Mouse (Mus musculus) midbrain, embryonic 14.5 days (tissue): ENCODE measurements around the gene Crybg2. TPM values are rescaled to one million over a fixed set of nuclear protein-coding genes. Genes with fewer than 3 reads are reported as not detected.
A peak's percentile ranks its signal among the peaks of the same experiment; 100 is the strongest.

Source experiments
- ATAC-seq: fragments of 200-750 bp; cut with Nextera tagmentation; 2 replicates; pipeline ENCODE4 v1.8.0; 2017; ENCODE audit warnings: moderate number of reproducible peaks, moderate library complexity; ENCODE audit not compliant: low FRiP score, low TSS enrichment
- DNase-seq: peaks from one replicate; pipeline ENCODE4 v3.0.0-alpha.2; 2015
- H3K27ac ChIP-seq: fragments of 300-500 bp; sonication (generic); replicated peaks from 2 replicates; pipeline ENCODE4 v1.5.1; 2014; ENCODE audit warnings: mild to moderate bottlenecking, low read depth, low read length, moderate library complexity
- H3K27me3 ChIP-seq: fragments of 300-500 bp; sonication (generic); 2 replicates; pipeline ENCODE4 v1.6.1; 2014; ENCODE audit warnings: low read length, control low read depth, mixed read lengths; ENCODE audit not compliant: control insufficient read depth, insufficient read depth
- H3K36me3 ChIP-seq: fragments of 300-500 bp; sonication (generic); 2 replicates; pipeline ENCODE4 v1.6.1; 2014; ENCODE audit warnings: low read length, control low read depth; ENCODE audit not compliant: control insufficient read depth, insufficient read depth
- H3K4me1 ChIP-seq: fragments of 300-500 bp; sonication (generic); 2 replicates; pipeline ENCODE4 v1.6.1; 2014; ENCODE audit warnings: mild to moderate bottlenecking, antibody characterized with exemption, low read length, control low read depth; ENCODE audit not compliant: control insufficient read depth, insufficient read depth
- H3K4me2 ChIP-seq: fragments of 300-500 bp; sonication (generic); 2 replicates; pipeline ENCODE4 v1.6.1; 2014; ENCODE audit warnings: mild to moderate bottlenecking, low read length, moderate library complexity
- H3K4me3 ChIP-seq: fragments of 300-500 bp; sonication (generic); replicated peaks from 2 replicates; pipeline ENCODE4 v1.5.1; 2014; ENCODE audit warnings: low read depth, low read length
- H3K9ac ChIP-seq: fragments of 300-500 bp; sonication (generic); replicated peaks from 2 replicates; pipeline ENCODE4 v1.6.1; 2014; ENCODE audit warnings: mild to moderate bottlenecking, low read length, moderate library complexity
- H3K9me3 ChIP-seq: fragments of 300-500 bp; sonication (generic); 2 replicates; pipeline ENCODE4 v1.6.1; 2016; ENCODE audit warnings: low read length, control low read depth, mixed read lengths; ENCODE audit not compliant: control insufficient read depth
- WGBS: fragments of 180-500 bp; shearing (Covaris S2); extraction: QIAGEN DNeasy Blood & Tissue Kit; methylation state at CpG from one replicate; pipeline ENCODE4 v1.1.7; 2014; 5-methylcytosine and 5-hydroxymethylcytosine counted together
- polyA plus RNA-seq: library from polyadenylated mRNA; unstranded; fragments of >200 nt; fragmentation: Nextera tagmentation; extraction: Ambion mirVana; gene quantifications from 2 replicates; pipeline ENCODE4 v1.2.1, GENCODE M21; 2014

Gene Crybg2
- polyA plus RNA-seq, 1 experiment from 2014 or later = 1.8 TPM

DNA sequence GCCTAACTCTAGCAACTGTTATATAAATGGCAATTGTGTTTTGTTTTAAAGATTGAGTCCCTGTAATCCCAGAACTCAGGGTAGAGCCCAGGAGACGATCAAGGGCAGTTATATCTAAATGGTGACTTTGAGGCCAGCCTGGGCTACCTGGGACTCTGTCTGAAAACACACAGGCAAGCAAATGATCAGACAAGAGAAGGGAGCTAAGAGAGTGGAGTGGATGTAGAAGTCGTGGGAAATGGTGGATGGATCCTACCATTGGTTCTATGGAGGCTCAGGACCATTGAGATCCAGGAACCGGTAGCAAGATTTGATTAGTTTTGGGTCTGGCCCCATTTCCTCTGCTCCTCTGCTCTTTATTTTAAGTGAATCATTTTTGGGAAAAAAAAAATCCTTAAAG is 35.5 kb downstream of the Crybg2 start:
- WGBS = 85% methylated on average over 3 of the region's 3 CpGs
- no peaks in the 10 kb centered on the region for H3K36me3 ChIP-seq
- no peak for ATAC-seq
- H3K27ac ChIP-seq = no peak overlapping the region
- H3K9ac ChIP-seq = no peak overlapping the region
- no peaks in the 10 kb centered on the region for H3K4me1 ChIP-seq
- H3K9me3 ChIP-seq = no peaks in the 10 kb centered on the region
- no peaks in the 10 kb centered on the region for H3K27me3 ChIP-seq
- no peak for DNase-seq
- no peak overlapping the region for H3K4me2 ChIP-seq
- H3K4me3 ChIP-seq = no peak overlapping the region

DNA sequence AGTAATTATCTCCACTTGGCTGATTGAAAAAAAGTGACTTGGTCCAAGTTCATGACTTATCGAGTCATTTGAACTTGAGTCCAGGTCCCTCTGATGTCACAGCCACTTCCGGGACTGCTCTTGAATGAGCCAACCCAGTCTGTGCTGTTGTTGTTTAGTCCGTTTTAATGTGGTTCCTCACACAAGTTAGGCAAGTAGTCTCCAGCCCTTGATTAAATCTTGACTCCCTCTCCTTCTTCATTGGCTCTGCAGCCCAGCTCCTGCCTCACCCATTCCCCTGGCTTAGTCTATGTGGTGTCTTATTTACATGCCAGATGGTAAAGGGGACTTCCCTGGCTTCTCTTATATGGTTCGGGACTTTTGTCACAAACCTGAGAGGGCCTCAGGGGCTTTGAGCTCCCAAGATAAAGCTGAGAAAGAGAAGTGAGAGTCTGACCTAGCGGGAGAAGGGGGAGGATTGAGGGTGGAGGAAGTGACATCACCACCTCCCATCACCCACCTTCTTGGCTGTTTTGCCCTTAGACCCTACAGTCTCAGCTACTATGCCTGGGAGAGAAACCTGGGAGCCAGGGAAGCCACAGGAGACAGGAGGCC is 36.5 kb downstream of the Crybg2 start:
- DNase-seq (no peak), ATAC-seq (no peak)
- Histone ChIP-seq H3K9ac (no peak overlapping the region), H3K4me2 (no peak overlapping the region), H3K27me3 (no peaks in the 10 kb centered on the region), H3K36me3 (no peaks in the 10 kb centered on the region), H3K9me3 (no peaks in the 10 kb centered on the region), H3K27ac (no peak overlapping the region), H3K4me3 (no peak overlapping the region), H3K4me1 (no peaks in the 10 kb centered on the region)
- 87% methylated on average over 5 of the region's 5 CpGs for WGBS

DNA sequence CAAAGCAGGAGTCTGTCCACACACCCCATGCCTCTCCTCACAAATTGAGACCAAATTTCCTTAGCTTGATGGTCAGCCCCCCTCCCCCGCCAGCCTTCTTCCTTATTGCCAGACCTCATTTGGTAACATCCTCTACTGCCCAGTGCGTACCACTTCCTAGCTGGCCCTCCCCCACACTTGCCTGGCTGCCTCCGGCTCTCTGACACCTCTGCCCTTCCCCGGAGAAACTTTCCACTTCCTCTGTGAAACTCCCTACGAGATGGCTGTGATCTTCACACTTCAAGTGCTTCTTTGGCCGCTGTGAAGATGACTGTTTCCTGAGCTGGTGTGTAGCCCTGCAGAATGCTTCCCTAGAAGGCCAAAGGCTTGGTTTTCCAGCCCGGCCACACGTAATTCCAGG is 38.0 kb downstream of the Crybg2 start:
- 81% methylated on average over 8 of the region's 8 CpGs for WGBS
- Histone ChIP-seq H3K9me3 (no peaks in the 10 kb centered on the region), H3K9ac (no peak overlapping the region), H3K4me2 (no peak overlapping the region), H3K4me1 (no peaks in the 10 kb centered on the region), H3K4me3 (no peak overlapping the region), H3K36me3 (no peaks in the 10 kb centered on the region), H3K27ac (no peak overlapping the region), H3K27me3 (no peaks in the 10 kb centered on the region)
- DNase-seq (no peak), ATAC-seq (no peak)

DNA sequence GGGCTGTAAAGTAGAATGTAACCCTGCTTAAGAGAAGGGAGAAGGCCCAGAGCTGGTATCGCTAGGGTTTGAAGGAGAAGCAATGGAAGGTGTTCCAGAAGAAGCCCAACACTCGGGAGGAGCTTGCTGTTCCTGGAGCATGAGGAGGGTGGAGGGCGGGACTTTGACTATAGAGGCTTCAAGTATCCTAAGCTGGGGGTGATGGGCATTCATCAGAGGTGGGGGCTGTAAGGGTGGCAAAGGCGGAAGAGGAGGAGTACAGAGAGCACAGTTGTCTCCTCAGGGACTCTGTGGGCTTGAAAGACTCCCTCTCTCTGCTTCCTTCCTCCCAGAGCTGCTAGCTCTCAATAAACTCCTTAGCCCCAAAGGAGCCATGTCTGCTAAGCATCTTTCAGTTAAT is 39.6 kb downstream of the Crybg2 start:
- H3K27ac ChIP-seq = no peak overlapping the region
- no peaks in the 10 kb centered on the region for H3K36me3 ChIP-seq
- H3K4me2 ChIP-seq = no peak overlapping the region
- no peak overlapping the region for H3K4me3 ChIP-seq
- H3K9ac ChIP-seq = no peak overlapping the region
- ATAC-seq = no peak
- no peak for DNase-seq
- no peaks in the 10 kb centered on the region for H3K27me3 ChIP-seq
- H3K9me3 ChIP-seq = no peaks in the 10 kb centered on the region
- no peaks in the 10 kb centered on the region for H3K4me1 ChIP-seq
- WGBS = 79% methylated on average over 4 of the region's 4 CpGs

DNA sequence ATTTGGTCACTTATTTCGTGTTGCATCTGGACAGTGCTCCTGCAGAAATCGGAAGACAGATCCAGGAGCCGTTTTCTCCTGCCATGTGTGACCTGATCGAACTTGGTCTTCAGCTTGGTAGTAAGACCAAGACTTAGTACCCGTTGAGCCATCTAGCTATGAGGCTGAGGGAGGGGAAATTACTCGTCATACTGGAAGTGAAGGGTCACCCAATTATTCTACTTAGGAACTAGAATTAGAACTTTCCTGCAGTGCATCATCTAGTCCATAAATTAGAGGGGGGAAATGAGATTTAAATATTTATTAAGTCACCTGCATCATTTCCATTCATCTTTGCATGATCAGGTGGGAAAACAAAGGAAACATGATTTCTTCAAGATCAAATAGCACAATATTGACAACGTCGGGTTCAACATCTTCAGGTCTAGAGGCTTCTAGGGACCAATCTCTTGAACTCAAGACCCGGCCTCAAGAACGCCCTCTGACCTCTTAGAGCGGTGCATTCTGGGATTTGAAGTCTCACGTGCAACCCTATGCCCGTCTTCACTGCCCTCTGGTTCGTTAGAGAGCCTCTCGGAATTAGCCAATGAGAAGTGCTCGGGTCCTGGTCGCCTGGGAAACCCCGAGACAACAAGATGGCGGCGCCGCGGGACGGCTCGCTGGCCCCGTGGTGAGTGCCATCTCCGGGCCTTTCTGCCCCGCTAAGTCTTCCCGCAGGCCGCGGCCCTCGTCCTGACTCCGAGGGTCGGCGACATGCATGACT is 41.5 kb downstream of the Crybg2 start, which contains the start of gene Ubxn11:
Gene Ubxn11 (plus strand): TSS at position 592 of the 763 bp plus-strand sequence.
- Histone ChIP-seq H3K4me2 (peak within 1 kb of the TSS; percentile 73), H3K9ac (peak within 1 kb of the TSS; percentile 52), H3K4me3 (peak within 1 kb of the TSS; percentile 74), H3K9me3 (no peaks in the 10 kb centered on the region), H3K27ac (peak within 1 kb of the TSS; percentile 60; the same call in 1 of the 2 replicates), H3K27me3 (no peaks in the 10 kb centered on the region), H3K36me3 (no peaks in the 10 kb centered on the region), H3K4me1 (no peaks in the 10 kb centered on the region)
- 17% methylated on average over 34 of the region's 34 CpGs for WGBS
- ATAC-seq (peak; percentile 96), DNase-seq (peak; percentile 96)

DNA sequence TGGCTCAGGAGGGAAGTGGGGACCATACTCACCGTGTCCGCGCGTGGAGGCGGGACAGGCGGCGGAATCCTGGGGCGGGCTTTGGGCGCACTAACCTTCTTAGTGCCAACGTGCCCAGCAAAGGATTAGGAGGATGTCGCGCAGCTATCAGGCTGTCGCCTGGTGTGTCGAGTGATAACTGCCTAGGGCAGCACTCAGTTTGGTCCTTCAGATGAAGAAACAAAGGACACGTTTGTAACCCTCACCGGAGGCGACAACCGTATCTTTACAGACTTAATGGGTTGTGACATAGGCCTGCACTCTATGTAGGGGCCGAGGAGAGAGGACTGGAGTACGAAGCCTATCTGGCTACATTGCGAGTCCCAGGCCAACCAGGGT is 42.1 kb downstream of the Crybg2 start:
- WGBS = 2% methylated on average over 21 of the region's 21 CpGs
- Histone ChIP-seq H3K4me3 (peak overlapping the region; percentile 74), H3K9ac (peak overlapping the region; percentile 52), H3K4me2 (peak overlapping the region; percentile 73), H3K9me3 (no peaks in the 10 kb centered on the region), H3K27ac (peak overlapping the region; percentile 60; the same call in 1 of the 2 replicates), H3K4me1 (no peaks in the 10 kb centered on the region), H3K36me3 (no peaks in the 10 kb centered on the region), H3K27me3 (no peaks in the 10 kb centered on the region)
- DNase-seq (no peak), ATAC-seq (peak; percentile 75; the same call in 1 of the 2 replicates)

DNA sequence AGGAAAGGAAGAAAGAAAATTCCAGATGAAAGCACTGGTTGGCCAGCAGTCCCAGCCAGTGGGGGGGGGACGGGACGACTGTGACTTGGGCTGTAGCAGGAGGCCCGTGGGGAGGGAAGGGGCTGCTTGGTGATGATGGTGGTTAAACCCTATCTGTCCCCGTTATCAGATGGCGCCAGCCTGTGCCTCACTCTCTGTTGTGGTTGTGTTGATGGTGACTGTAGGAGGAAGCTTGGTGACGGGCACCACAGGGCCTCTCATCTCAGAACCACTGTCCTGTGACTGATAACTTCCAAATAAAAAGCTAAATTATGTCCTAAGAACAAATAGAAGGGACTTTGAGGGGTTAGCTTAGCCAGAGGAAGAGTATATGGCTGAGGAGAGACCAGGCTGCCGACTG is 45.5 kb downstream of the Crybg2 start:
- Histone ChIP-seq H3K27ac (no peak overlapping the region), H3K27me3 (no peaks in the 10 kb centered on the region), H3K4me3 (no peak overlapping the region), H3K9ac (no peak overlapping the region), H3K4me2 (no peak overlapping the region), H3K36me3 (no peaks in the 10 kb centered on the region), H3K9me3 (no peaks in the 10 kb centered on the region), H3K4me1 (no peaks in the 10 kb centered on the region)
- DNase-seq = no peak
- ATAC-seq = no peak
- 83% methylated on average over 7 of the region's 7 CpGs for WGBS

DNA sequence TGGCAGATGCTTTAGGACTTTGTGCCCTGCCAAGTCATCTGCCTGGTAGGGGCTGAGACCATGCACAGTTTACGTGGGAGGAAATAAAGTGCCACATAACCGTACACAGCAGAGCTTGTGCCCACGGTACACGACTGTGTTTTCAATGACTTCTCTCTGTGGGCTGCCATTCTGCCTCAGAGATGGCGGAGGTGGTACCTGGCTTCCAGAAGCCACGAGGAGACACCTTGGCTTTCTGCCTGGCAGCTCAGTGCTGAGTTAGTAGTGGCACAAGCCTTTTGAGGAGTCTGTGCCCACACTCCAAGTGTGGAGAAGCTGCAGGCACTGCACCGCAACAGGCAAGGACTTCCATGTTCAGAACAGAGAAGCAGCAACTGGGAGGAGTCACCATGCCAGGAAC is 47.1 kb downstream of the Crybg2 start:
- Histone ChIP-seq H3K9me3 (no peaks in the 10 kb centered on the region), H3K36me3 (no peaks in the 10 kb centered on the region), H3K4me2 (no peak overlapping the region), H3K4me1 (no peaks in the 10 kb centered on the region), H3K4me3 (no peak overlapping the region), H3K27me3 (no peaks in the 10 kb centered on the region), H3K9ac (no peak overlapping the region), H3K27ac (no peak overlapping the region)
- no peak for DNase-seq
- no peak for ATAC-seq
- WGBS = 91% methylated on average over 7 of the region's 7 CpGs

DNA sequence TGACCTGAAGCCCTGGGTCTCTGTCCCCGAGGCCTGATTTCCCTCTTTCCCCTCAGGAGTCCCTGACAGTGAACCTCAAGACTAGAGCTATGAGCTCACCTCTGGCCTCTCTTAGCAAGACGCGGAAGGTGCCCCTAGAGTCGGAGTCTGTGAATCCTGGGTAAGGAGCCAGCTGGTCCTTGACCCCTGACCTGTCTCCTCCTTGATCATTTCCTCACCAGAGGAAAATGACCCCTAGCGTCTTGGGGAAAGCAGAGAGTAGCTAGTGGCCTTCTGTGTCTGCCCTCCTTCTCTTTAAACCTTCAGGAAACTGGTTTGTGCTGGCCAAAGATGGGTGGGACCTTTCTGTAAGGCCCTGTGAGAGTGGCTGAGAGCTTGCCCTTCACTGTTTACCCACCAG is 47.6 kb downstream of the Crybg2 start:
- 75% methylated on average over 5 of the region's 5 CpGs for WGBS
- H3K27ac ChIP-seq = no peak overlapping the region
- H3K9me3 ChIP-seq = no peaks in the 10 kb centered on the region
- ATAC-seq = no peak
- no peak overlapping the region for H3K9ac ChIP-seq
- no peak for DNase-seq
- no peak overlapping the region for H3K4me2 ChIP-seq
- no peak overlapping the region for H3K4me3 ChIP-seq
- no peaks in the 10 kb centered on the region for H3K36me3 ChIP-seq
- H3K27me3 ChIP-seq = no peaks in the 10 kb centered on the region
- H3K4me1 ChIP-seq = peaks cover 3% of the 10 kb centered on the region; the same call in 1 of the 2 replicates
